Mouse (Mus musculus): ENCODE data around the gene Ankrd55.

Gene Ankrd55

GRCm38 (mm10) chr13:112375766-112376165 is 87.5 kb downstream of the Ankrd55 start:
- in situ Hi-C loops (cut with MboI, MseI), result no loop called here

GRCm38 (mm10) chr13:112378782-112379305 is 90.6 kb downstream of the Ankrd55 start:
- in situ Hi-C loops (cut with MboI, MseI), result no loop called here

GRCm38 (mm10) chr13:112381476-112381875 is 93.2 kb downstream of the Ankrd55 start:
- in situ Hi-C loops (cut with MboI, MseI), result no loop called here

- in situ Hi-C loops (cut with MboI, MseI), result no loop called here
These were observed 94.2 kb downstream of the Ankrd55 start for GRCm38 (mm10) chr13:112382457-112382856.

- in situ Hi-C loops (cut with MboI, MseI), result no loop called here
These were observed 94.7 kb downstream of the Ankrd55 start for GRCm38 (mm10) chr13:112382956-112383355.

GRCm38 (mm10) chr13:112383941-112384659 is 95.8 kb downstream of the Ankrd55 start:
- in situ Hi-C loops (cut with MboI, MseI), result no loop called here

- in situ Hi-C loops (cut with MboI, MseI), result no loop called here
These were observed 96.8 kb downstream of the Ankrd55 start for GRCm38 (mm10) chr13:112385040-112385439.

GRCm38 (mm10) chr13:112386494-112387075 is 98.3 kb downstream of the Ankrd55 start:
- in situ Hi-C loops (cut with MboI, MseI), result no loop called here

- in situ Hi-C loops (cut with MboI, MseI), result no loop called here
These were observed 99.0 kb downstream of the Ankrd55 start for GRCm38 (mm10) chr13:112387279-112387678.

GRCm38 (mm10) chr13:112388176-112388575 is 99.9 kb downstream of the Ankrd55 start:
- in situ Hi-C loops (cut with MboI, MseI), result no loop called here

GRCm38 (mm10) chr13:112390206-112390605 is 102.0 kb downstream of the Ankrd55 start:
- in situ Hi-C loops (cut with MboI, MseI), result loop anchor here (5.0 kb wide), 2 partner anchors 33 to 73 kb away; no protein-coding TSS in a partner anchor

GRCm38 (mm10) chr13:112391354-112391753 is 103.1 kb downstream of the Ankrd55 start:
- in situ Hi-C loops (cut with MboI, MseI), result loop anchor here (5.0 kb wide), 2 partner anchors 34 to 74 kb away; no protein-coding TSS in a partner anchor

GRCm38 (mm10) chr13:112393356-112393755 is 105.1 kb downstream of the Ankrd55 start:
- in situ Hi-C loops (cut with MboI, MseI), result loop anchor here (5.0 kb wide), 2 partner anchors 36 to 76 kb away; no protein-coding TSS in a partner anchor

- in situ Hi-C loops (cut with MboI, MseI), result loop anchor here (5.0 kb wide), 2 partner anchors 37 to 77 kb away; no protein-coding TSS in a partner anchor
These were observed 106.0 kb downstream of the Ankrd55 start for GRCm38 (mm10) chr13:112394271-112394670.

GRCm38 (mm10) chr13:112404723-112405122 is 116.5 kb downstream of the Ankrd55 start:
- in situ Hi-C loops (cut with MboI, MseI), result no loop called here

GRCm38 (mm10) chr13:112405184-112405583 is 116.9 kb downstream of the Ankrd55 start:
- in situ Hi-C loops (cut with MboI, MseI), result no loop called here

GRCm38 (mm10) chr13:112406618-112407017 is 118.4 kb downstream of the Ankrd55 start:
- in situ Hi-C loops (cut with MboI, MseI), result no loop called here

- in situ Hi-C loops (cut with MboI, MseI), result no loop called here
These were observed 119.0 kb downstream of the Ankrd55 start for GRCm38 (mm10) chr13:112407181-112407700.

- in situ Hi-C loops (cut with MboI, MseI), result no loop called here
These were observed 119.7 kb downstream of the Ankrd55 start for GRCm38 (mm10) chr13:112407776-112408490.

- in situ Hi-C loops (cut with MboI, MseI), result no loop called here
These were observed 120.5 kb downstream of the Ankrd55 start for GRCm38 (mm10) chr13:112408701-112409100.

GRCm38 (mm10) chr13:112409331-112409730 is 121.1 kb downstream of the Ankrd55 start:
- in situ Hi-C loops (cut with MboI, MseI), result no loop called here

GRCm38 (mm10) chr13:112409851-112410250 is 121.6 kb downstream of the Ankrd55 start:
- in situ Hi-C loops (cut with MboI, MseI), result no loop called here

Measured in T-helper 1 cell (primary cell).